Mouse (Mus musculus): Measurements from ENCODE around the gene Gm12216.

Gene Gm12216

DNA sequence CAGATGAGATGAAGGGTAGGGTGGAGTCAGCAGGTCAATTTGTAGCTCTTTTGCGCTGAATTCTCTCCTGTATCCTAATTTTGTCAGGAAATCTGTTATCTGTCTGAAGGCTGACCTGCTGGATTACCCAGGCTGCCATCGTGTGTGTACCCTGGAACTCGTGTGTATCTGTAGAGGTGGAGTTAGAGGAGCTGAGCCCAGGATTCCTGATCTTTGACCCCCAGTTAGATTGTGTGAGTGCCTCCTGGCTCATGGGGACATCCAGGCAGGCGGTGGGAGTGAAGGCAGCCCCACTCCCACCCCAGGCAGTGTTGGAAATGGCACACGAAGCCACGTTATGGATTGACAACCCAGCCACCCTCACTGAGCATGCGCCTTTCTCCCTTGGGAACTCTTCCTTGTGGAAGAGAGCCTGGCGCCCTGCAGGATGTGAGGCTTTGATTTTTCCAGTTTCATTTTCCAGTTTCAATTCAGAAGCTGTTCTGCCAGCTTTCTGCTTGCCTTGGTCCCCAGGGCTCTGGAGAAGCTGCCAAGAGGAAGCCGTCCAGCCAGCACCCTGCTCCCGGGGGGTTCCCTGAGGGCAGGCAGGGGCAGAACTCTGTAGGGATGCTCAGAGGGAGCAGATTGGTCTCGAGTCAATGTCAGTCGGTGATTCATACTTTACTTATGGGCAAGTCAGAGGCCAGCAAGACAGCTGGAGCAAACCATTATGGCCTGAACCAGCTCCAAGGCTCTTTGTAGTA, 62.5 kb downstream of the Gm12216 start:
- in situ Hi-C loops (cut with MboI, MseI): no loop called here

DNA sequence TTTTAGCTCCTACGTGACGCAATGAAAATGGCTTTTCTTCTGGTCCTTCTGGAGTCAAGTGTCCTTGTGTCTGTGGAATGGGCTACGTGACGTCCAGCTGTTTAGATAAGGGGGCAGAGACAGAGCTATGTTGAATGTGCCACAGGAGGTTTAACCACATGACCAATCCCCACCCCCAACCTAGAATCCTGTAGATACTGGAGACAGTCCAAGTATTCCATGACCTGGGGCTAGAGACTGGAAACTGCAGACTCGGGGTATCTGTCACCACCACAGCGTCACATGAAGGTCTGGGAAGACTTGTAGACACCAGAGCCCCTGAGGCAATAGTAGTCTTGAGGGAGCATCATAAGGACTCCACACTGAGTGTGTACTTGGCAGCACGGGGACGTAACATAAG, 63.2 kb downstream of the Gm12216 start:
- in situ Hi-C loops (cut with MboI, MseI): no loop called here

DNA sequence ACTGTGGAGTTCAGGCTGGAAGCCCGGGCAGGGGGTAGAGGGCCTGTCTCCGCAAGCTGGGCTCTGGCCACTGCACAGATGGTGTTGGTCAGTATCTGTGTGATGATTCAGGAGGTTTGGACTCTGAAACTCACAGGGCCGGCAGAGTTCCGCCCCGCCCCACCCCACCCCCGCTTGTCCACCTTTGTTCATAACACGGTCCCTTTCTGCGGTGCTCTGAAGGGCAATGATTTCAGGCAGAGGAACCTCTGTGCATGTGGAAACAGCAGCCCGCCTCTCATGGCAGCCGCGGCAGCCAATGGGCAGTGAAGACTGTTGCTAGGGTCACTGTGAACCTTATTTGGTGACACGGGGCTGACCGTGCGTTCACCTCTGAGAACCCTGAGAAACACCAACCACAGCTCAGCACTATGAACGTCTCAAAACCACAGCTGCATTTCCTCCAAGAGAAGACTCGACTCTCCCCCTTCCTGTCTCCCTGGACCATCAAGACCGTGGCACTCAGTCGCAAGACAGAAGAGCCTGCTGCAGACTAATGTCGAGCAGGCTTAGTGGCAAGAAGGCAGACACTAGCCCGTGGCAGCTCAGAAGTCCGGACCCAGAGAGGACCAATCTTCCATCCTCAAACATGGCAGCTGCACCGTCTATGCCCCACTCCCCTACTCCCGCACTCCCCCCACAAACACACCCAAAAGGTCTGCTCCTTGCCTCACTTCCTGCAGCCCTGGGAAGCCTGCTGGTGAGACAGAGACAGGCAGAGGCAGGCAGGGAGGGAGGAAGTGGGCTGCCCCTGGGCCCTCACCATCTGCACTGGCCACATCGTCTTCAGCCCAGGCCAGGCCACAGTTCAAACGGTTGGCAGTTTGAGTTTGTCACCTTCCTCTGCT, 64.1 kb downstream of the Gm12216 start:
- in situ Hi-C loops (cut with MboI, MseI): no loop called here

DNA sequence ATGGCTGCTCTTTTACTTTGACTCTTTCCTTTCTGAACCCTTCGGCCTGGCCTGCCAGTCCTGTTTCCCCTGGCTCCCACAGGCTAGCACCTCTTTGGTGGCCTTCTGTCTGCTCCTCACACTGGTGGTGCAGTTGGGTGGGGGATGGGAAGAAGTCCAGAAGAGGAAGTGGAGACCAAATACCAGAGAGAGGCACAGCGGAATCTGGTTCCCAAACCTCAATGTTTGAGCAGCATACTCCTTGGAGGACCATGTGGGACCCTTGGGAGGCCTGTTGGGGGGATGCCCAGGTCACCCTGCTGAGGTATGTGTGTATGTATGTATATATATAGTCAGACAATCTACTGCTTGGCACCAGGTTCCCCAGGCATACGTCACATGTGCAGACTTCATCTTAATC, 65.0 kb downstream of the Gm12216 start:
- in situ Hi-C loops (cut with MboI, MseI): no loop called here

DNA sequence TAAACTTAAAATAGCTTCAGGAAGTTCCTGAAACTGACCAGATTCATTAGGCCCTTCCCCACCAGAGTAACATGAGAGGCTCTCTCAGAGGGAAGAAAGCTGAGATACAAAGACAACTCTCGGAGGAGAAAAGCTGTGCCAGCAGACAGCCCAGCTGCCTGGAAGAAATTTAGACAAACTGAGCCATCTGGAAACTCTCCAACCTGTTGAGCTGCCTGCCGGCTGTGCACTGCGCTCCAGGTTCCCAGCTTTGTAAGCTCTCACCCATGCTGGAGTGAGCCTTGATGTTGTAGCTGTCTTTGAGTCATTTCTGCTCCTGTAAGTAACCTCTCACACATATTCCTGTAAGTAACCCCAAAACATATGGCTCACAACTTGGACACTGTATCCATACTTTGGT, 66.1 kb downstream of the Gm12216 start:
- in situ Hi-C loops (cut with MboI, MseI): no loop called here

DNA sequence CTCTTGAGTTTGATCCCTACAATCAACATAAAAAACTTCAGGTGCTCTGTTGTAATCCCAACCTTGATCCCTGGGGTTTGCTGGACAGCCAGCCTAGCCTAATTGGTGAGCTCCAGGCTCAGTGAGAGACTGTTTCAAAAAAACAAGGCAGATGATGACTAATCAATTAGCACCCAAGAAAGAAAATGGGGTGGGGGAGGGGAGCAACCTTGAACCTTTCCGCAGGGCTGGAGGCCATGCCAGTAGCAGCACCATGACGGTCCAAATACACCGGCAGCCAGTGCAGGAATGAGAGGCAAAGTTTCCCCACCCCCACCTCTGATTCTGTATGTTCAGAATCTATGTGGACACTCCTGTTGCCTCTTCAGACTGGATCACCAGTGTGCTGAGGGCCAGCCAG, 69.8 kb downstream of the Gm12216 start:
- in situ Hi-C loops (cut with MboI, MseI): no loop called here

DNA sequence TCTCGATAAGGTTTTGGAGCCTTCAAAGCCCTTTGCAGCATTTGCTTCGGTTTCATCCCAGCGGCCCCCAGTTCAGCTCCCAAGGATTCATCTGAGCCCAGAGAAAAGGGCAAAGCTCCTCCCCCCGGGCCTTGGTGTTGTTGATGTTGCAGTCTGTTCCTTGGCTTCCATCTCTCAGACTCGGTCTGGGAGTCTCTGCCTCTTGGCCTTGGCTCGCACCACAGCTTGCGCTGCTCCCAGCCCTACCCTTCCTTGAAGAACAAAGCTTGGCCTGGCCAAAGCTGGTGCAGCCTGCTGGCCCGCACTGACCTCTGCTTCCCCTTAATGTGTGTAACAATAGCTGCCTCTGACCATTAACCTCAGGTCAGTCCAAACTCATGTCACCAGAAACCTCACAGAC, 70.9 kb downstream of the Gm12216 start:
- in situ Hi-C loops (cut with MboI, MseI): no loop called here

DNA sequence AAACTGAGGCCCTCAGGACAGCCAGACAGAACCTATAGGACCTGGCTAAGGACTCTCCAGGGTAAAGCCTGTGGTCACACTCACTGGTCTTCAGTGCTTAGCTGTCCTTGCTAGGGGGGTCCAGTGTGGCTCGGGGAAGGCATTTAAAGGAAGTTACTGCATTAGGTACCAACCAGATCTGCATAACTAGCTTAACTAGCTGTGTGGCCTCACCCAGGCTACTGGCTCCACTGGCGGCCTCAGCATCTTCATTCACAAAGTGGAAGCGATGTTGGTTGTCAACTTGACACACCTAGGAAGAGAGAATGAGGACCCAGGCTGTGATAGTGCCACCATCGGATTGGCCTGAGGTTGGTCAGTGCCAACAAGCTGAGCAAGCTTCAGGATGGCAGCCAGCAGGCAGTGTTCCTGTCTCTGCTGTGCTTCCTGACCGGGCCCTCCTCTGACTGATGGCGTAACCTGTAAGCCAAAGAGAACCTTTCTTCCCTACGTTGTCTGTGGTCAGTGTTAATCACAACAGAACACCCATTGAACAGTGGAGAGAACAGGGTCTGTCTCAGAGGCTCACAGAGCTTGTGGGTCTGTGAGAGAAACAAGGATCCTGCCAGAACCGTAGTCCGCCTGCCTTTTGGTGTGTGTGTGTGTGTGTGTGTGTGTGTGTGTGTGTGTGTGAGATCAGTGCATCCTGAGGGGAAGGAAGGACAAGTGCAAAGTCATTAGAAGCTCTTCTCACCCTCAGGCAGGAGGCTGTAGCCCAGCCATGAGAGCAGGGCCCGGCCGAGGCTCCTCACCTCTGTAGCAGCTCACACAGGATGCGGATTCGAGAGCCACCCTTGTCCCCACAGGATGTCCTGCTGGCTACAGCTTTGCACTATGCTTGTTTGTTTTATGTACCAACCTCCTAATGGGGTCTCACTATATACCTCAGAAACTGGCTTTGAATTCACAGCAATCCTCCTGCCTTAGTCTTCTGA, 72.7 kb downstream of the Gm12216 start:
- in situ Hi-C loops (cut with MboI, MseI): no loop called here

DNA sequence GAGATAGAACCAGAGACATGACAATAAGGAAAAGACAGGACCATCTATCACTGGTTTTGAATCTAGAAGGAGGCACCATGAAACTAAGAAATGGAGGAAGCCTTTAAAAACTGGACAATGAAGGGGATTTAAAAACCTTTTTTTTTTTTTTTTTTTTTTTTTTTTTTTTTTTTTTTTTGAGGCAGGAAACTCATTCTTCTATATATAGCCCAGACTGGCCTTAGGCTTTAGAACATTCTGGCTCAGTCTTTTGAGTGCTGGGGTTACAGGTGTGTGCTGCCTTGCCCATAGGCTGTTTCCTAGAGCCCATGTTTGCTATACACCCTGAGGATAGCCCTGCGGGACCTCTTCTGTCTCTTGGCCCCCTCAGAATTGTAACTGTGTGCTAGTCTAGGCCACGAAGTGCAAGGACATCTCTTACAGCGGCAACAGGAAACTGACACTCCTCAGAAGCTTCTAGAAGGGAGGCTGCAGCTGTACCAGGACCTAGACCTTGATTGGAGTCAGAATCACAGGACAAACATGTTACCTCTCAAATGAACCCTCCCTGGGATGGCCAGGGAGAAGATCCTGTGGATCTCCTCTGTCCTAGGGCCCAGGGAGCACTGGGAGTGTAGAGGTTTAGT, 73.6 kb downstream of the Gm12216 start:
- in situ Hi-C loops (cut with MboI, MseI): no loop called here

DNA sequence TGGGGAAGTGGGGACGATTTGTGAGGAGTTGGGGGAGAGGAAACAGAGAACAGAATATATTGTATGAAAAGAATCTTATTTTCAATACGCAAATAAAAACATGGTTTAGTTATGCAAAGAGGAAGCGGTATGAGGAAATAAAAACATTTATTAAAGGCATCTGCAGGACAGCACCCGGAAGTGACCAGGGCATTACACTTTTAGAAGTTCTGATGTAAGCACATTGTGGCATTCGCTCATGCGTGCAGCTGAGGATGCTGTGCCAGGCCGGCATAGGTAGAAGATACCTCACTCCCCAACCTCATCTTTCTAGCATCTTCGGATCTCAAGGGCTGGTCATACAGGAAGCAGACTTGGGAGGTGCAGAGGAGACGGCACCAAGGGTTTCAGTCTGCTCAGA, 75.8 kb downstream of the Gm12216 start:
- in situ Hi-C loops (cut with MboI, MseI): no loop called here

DNA sequence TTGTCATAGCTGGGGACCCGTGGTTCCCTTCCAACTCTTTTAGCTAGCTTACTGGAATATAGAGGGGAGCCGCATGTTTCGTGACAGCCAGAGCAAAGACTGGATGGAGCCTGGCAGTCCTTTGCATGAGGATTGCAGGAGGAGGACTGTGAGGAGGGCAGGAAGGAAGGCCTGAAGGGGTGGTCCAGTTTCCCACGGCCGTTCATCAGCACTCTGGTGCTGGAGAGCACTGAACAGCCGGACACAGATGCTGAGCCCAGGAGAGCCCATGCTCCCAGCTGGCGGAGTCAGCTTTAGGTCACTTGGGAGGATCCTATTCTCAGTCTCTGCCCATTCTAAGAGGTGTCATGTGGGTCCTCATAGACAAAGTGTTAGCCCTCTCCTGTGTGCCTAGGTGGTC, 77.1 kb downstream of the Gm12216 start:
- in situ Hi-C loops (cut with MboI, MseI): no loop called here

DNA sequence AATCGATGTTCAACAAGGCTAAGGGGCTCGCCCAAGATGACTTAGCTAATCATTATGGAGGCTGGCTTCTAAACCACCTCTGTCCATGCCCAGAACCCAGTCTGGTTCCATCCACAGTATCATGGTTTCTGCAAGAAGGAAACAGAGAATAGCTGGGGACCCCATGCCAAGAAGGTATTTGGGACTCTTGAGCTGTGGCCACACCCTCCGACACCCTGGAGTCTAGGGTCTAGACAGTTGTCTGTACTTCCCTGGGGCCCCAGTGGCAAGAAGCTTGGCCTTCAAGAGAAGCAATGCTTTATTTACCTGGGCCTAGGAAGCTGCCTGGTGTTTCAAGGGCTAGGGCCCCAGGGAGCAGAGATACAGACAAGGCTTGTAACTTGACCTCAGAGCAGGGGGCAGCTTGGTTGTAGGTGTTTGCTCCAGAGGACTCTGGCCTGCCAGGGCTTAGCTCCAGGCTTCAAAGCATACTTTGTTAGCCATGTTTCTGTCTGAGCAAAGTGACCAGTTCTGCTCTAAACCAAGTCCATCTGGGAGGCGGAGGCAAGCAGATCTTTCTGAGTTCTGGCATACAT, 77.8 kb downstream of the Gm12216 start:
- in situ Hi-C loops (cut with MboI, MseI): no loop called here

DNA sequence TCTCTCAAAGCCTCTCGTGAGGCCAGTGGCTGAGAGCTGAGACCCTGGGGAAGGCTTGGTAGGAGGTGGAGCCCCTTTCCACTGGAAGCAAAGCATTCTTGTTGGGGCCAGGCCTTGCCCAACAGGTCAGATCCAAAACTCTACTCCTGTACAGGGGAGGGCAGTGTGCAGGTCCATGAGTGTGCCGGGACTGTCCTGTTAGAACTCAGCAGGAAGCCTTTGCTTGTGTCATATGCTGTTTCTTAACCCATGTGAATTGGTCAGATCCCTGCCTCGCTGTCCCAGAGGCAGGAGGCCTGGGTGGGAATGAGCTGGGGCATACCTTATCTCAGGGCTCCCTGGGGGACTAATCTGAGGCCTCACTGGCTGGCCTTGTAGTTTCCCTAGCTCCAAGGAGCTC, 78.8 kb downstream of the Gm12216 start:
- in situ Hi-C loops (cut with MboI, MseI): no loop called here

DNA sequence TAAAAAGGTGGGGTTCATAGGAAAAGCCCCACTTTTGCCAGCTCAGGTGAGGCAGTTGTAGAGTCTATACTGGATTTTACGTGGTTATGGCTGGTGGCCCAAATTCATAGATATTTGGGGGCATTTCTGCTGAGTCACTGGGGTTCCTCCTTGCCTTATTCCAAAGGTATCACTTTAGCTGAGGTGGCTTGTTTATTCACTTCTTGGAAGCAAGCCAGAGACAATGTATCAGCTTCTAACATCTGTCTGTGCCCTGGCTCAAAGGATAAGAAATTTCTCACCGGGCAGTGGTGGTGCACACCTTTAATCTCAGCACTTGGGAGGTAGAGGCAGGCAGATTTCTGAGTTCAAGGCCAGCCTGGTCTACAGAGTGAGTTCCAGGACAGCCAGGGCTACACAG, 79.2 kb downstream of the Gm12216 start:
- in situ Hi-C loops (cut with MboI, MseI): no loop called here

DNA sequence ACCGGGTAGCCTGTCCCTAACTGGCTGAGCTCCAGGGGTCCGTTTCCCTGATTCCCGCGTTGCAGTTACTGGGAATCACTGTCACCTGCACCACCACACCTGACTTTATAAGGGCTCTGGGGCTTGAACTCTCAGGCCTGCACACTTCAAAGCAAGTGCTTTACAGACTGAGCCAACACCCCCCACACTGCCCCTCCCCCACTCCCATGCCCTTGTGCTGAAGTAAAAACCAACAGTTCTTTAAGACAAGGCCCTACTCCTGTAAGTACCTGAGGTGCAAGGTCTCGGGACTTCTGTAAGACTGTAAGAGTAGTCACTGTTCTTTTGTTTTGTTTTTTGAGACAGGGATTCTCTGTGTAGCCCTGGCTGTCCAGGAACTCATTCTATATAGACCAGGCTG, 80.6 kb downstream of the Gm12216 start:
- in situ Hi-C loops (cut with MboI, MseI): no loop called here

DNA sequence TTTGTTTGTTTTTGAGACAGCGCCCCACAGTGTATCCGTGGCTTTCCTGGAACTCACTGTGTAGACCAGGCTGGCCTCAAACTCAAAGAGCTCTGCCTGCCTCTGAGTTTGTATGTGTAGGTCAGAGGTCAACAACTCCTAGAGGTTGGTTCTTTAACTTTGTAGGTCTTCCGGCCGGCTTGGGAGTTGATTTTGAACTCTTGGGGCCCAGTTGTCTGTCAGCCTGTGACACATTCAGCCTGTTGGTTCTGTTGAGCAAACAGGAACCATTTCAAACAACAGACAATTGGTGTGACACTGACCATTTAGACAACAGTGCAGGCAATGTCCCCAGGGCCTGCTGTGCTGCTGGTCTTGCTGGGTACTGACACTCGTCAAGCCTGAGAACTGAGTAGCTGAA, 81.3 kb downstream of the Gm12216 start:
- in situ Hi-C loops (cut with MboI, MseI): no loop called here

DNA sequence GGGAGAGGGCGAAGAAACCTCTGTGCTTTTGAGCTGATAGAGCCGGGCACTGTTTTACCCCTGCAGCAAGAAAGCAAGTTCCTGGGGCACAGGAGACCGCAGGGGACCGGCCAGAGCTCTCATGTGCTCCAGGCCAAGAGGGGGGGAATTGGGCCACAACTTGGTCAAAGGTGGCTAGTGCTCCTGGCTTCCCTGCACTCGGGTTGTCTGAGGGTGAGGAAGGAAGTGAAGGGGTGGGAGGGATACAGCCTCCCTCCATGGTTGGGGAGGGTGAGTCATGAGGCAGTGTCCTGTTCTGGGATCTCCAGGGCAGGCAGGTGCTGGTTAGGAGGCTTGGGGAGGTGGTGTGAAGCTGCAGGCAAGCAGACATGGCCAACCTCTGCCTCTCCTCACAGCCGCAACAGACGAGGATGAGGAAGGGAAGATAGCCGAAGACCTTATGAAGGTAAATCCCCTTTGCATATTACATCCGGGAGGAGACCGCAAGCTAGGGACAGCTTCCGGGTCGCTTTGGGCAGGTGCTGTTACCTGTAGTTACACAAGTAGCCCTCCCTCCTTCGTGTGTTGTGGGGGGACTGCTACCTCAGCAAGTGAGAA, 84.3 kb downstream of the Gm12216 start:
- in situ Hi-C loops (cut with MboI, MseI): no loop called here

DNA sequence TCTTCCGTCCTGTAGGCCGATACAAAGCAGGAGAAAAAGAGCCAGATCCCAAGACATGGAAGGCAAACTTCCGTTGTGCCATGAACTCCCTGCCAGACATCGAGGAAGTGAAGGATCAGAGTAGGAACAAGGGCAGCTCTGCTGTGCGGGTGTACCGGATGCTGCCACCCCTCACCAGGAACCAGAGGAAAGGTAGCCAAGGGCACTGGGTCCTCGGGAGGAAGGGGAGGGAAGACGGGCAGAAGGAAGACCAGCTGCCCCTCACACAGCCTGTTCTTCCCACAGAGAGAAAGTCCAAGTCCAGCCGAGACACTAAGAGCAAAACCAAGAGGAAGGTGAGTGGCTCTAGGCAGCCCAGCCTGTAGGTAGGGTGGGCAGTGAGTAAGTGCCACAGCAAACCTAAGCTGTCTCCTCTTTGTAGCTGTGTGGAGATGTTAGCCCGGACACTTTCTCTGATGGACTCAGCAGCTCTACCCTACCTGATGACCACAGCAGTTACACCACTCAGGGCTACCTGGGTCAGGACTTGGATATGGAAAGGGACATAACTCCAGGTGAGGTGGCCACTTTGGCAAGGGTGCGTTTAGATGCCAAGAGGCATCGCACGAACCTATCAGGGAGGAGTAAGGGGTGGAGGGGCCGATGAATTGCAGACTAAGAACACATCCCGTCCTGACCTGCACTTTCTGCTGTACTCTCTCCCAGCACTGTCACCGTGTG, 85.3 kb downstream of the Gm12216 start:
- in situ Hi-C loops (cut with MboI, MseI): no loop called here

DNA sequence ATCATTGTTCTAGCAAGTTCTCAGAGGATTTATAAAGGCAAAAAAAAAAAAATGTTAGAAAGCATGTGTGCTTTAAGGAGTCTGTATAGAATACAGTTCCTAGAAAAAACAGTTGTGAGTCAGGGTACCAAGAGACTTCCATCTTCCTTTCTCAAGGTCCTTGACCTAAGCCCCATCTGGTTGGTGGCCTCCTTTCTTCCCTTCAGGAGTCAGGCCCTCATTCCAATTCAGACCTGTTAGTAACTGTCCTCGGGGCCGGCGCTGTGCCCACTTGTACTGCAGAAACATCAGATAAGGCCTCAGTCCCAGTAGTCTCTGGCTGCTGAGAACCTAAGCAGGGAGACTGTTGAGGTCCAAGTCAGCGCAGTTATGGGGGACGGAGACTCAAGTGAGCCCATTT, 86.0 kb downstream of the Gm12216 start, which contains the start of gene Gm17334:
Gm17334 (minus strand) TSS at position 101 of the 400 bp plus-strand sequence.
- in situ Hi-C loops (cut with MboI, MseI): no loop called here

DNA sequence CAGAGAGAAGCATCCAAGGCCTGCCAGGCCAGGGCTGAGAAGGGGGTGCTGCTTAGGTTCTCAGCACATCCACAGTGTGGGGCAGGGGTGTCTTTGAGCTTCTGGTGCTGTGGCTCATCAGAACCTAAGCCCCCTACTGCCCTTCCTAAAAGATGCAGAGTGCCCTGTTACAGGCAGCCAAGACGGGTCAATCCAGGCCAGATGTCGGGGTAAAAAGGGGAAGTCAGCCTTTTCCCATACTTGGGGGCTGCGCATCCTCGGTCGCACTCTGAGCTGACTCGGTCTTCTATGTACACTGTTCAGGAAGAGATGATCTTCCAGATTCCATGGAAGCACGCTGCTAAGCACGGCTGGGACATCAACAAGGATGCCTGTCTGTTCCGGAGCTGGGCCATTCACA, 86.5 kb downstream of the Gm12216 start:
- in situ Hi-C loops (cut with MboI, MseI): no loop called here

All from regulatory T cell (primary cell).